Mouse (Mus musculus): ENCODE data around the gene Exoc6b. TPM values are rescaled to one million over a fixed set of nuclear protein-coding genes. Genes with fewer than 3 reads are reported as not detected.

Exoc6b gene
- polyA plus RNA-seq, 1 experiment from 2014 or later: 24.6 TPM

- H3K27ac ChIP-seq: no peak overlapping the region
- peaks cover 87% of the 10 kb centered on the region for H3K27me3 ChIP-seq (ENCODE audit: low read depth, poor library complexity, severe bottlenecking)
- 52% methylated on average over 6 of the region's 6 CpGs for WGBS
- H3K4me1 ChIP-seq: peaks cover 82% of the 10 kb centered on the region
- H3K36me3 ChIP-seq: peaks cover 94% of the 10 kb centered on the region
- DNase-seq (ENCODE audit: low spot score): peak; percentile 30
- H3K9me3 ChIP-seq (replicated peaks): no peaks in the 10 kb centered on the region
- no peak overlapping the region for H3K4me3 ChIP-seq
These were observed 488.1 kb downstream of the Exoc6b start for GRCm38 (mm10) chr6:84580979-84581832.

- H3K4me1 ChIP-seq: peaks cover 78% of the 10 kb centered on the region
- no peak overlapping the region for H3K4me3 ChIP-seq
- peaks cover 99% of the 10 kb centered on the region for H3K36me3 ChIP-seq
- 62% methylated on average over 8 of the region's 8 CpGs for WGBS
- no peaks in the 10 kb centered on the region for H3K9me3 ChIP-seq (replicated peaks)
- peaks cover 93% of the 10 kb centered on the region for H3K27me3 ChIP-seq (ENCODE audit: low read depth, poor library complexity, severe bottlenecking)
- H3K27ac ChIP-seq: peak overlapping the region; percentile 50; the same call in 1 of the 2 replicates
- no peak for DNase-seq (ENCODE audit: low spot score)
These were observed 489.8 kb downstream of the Exoc6b start for GRCm38 (mm10) chr6:84579508-84579907.

- WGBS: 9% methylated on average over 5 of the region's 5 CpGs
- no peaks in the 10 kb centered on the region for H3K9me3 ChIP-seq (replicated peaks)
- no peak overlapping the region for H3K27ac ChIP-seq
- peaks cover 99% of the 10 kb centered on the region for H3K36me3 ChIP-seq
- no peak for DNase-seq (ENCODE audit: low spot score)
- peaks cover 93% of the 10 kb centered on the region for H3K27me3 ChIP-seq (ENCODE audit: low read depth, poor library complexity, severe bottlenecking)
- no peak overlapping the region for H3K4me3 ChIP-seq
- peaks cover 78% of the 10 kb centered on the region for H3K4me1 ChIP-seq
These were observed 490.4 kb downstream of the Exoc6b start for GRCm38 (mm10) chr6:84578928-84579327.

- H3K4me3 ChIP-seq: no peak overlapping the region
- peaks cover 99% of the 10 kb centered on the region for H3K36me3 ChIP-seq
- H3K4me1 ChIP-seq: peaks cover 75% of the 10 kb centered on the region
- peak; percentile 31 for DNase-seq (ENCODE audit: low spot score)
- H3K9me3 ChIP-seq (replicated peaks): no peaks in the 10 kb centered on the region
- H3K27ac ChIP-seq: no peak overlapping the region
- 73% methylated on average over 4 of the region's 4 CpGs for WGBS
- peaks cover 93% of the 10 kb centered on the region for H3K27me3 ChIP-seq (ENCODE audit: low read depth, poor library complexity, severe bottlenecking)
These were observed 491.4 kb downstream of the Exoc6b start for GRCm38 (mm10) chr6:84577898-84578297.

- Histone ChIP-seq H3K27me3 (ENCODE audit: low read depth, poor library complexity, severe bottlenecking) (peaks cover 73% of the 10 kb centered on the region), H3K4me1 (peaks cover 62% of the 10 kb centered on the region), H3K4me3 (peak overlapping the region; percentile 14; the same call in 1 of the 2 replicates), H3K9me3 (replicated peaks) (no peaks in the 10 kb centered on the region), H3K27ac (peak overlapping the region; percentile 32; the same call in 1 of the 2 replicates), H3K36me3 (peaks cover 72% of the 10 kb centered on the region)
- peak; percentile 54 for DNase-seq (ENCODE audit: low spot score)
- 33% methylated on average over 25 of the region's 25 CpGs for WGBS
These were observed 495.2 kb downstream of the Exoc6b start for GRCm38 (mm10) chr6:84573905-84574660.

- H3K9me3 ChIP-seq (replicated peaks): no peaks in the 10 kb centered on the region; the same call in 1 of the 2 replicates
- H3K4me1 ChIP-seq: peaks cover 58% of the 10 kb centered on the region
- no peak overlapping the region for H3K4me3 ChIP-seq
- H3K27ac ChIP-seq: peak overlapping the region; percentile 75
- WGBS: 42% methylated on average over 3 of the region's 3 CpGs
- peaks cover 49% of the 10 kb centered on the region for H3K27me3 ChIP-seq (ENCODE audit: low read depth, poor library complexity, severe bottlenecking)
- peaks cover 32% of the 10 kb centered on the region for H3K36me3 ChIP-seq
- peak; percentile 40 for DNase-seq (ENCODE audit: low spot score)
These were observed 499.3 kb downstream of the Exoc6b start for GRCm38 (mm10) chr6:84570039-84570438.

- Histone ChIP-seq H3K4me3 (no peak overlapping the region), H3K27me3 (ENCODE audit: low read depth, poor library complexity, severe bottlenecking) (peaks cover 49% of the 10 kb centered on the region), H3K27ac (peak overlapping the region; percentile 75), H3K4me1 (peaks cover 56% of the 10 kb centered on the region), H3K9me3 (replicated peaks) (no peaks in the 10 kb centered on the region; the same call in 1 of the 2 replicates), H3K36me3 (peaks cover 28% of the 10 kb centered on the region)
- DNase-seq (ENCODE audit: low spot score): no peak
These were observed 499.7 kb downstream of the Exoc6b start for GRCm38 (mm10) chr6:84569590-84569989.

- WGBS: 72% methylated on average over 6 of the region's 6 CpGs
- H3K9me3 ChIP-seq (replicated peaks): no peaks in the 10 kb centered on the region; the same call in 1 of the 2 replicates
- peaks cover 50% of the 10 kb centered on the region for H3K4me1 ChIP-seq
- no peak for DNase-seq (ENCODE audit: low spot score)
- H3K4me3 ChIP-seq: no peak overlapping the region
- H3K36me3 ChIP-seq: peaks cover 21% of the 10 kb centered on the region
- H3K27me3 ChIP-seq (ENCODE audit: low read depth, poor library complexity, severe bottlenecking): peaks cover 45% of the 10 kb centered on the region
- H3K27ac ChIP-seq: no peak overlapping the region
These were observed 500.4 kb downstream of the Exoc6b start for GRCm38 (mm10) chr6:84568880-84569279.

Other genes with a start within 250 kb of the Exoc6b start
- 52.5 and 64.9 TPM in 2 replicates for gene Spr, start 68.3 kb upstream of the Exoc6b start, polyA plus RNA-seq (2016; fragmentation: Nextera tagmentation; extraction: Ambion mirVana)
- 1.8 and 3.9 TPM in 2 replicates for gene Emx1, start 117.9 kb upstream of the Exoc6b start, polyA plus RNA-seq (2016; fragmentation: Nextera tagmentation; extraction: Ambion mirVana)

Measured in limb, embryonic 10.5 days (tissue).